Mouse (Mus musculus) inflammation-experienced regulatory T-cells, adult 6 months (primary cell): Measurements from ENCODE around the gene Me1. TPM values are rescaled to one million over a fixed set of nuclear protein-coding genes. Genes with fewer than 3 reads are reported as not detected.

Source experiments
- ATAC-seq: one replicate; pipeline ENCODE4 v1.8.0; 2017
- polyA plus RNA-seq, 3 experiments: library from polyadenylated mRNA; unstranded; fragments of 100-300 nt; shearing (Covaris generic); gene quantifications; one replicate each; pipeline ENCODE4 v1.2.1; 2017

The Me1 gene
- polyA plus RNA-seq, 3 experiments from 2014 or later, result 0.09 TPM; not detected in 2

GRCm38 (mm10) chr9:86592676-86593668, 102.8 kb downstream of the Me1 start:
- no peak for ATAC-seq

GRCm38 (mm10) chr9:86587019-86587795, 108.5 kb downstream of the Me1 start:
- ATAC-seq, result no peak

DNA sequence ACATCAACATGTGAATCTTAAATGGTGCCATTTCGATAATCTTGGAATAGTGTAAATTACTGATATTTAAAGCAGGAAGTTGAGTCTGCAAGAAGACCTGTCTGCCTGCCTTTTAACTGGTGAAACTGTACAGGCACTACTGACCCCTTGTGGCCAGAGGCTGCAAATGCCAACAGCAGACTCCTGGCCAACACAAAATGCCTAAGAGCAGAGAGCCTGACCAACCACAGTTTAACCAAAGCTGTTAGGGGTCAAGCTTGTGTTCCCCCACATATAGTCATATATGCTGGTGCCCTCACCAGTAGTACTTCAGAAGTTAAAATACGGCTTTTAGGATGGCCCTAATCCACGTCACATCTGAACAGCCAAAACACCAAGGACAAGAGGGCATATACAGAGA, 112.0 kb downstream of the Me1 start:
- peak; percentile 96 for ATAC-seq

DNA sequence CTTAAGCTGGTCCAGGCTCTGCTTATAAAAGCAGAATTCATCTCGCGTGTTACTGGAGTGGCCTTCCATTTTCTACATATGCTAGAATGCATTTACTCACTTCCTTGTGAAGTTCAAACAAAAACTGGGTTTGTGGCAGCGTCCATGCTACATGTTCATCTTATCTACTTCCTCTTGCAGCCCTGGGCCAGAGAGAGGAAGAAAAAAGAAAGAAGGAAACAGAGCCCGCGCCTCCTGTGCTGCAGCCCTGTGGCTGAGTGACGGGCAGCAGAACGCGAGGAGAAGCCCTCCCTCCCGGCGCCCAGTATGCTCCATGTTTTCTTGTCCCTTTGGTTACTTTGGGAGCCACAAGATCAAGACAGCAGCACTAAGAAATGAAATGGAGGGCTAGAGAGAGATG, 116.1 kb downstream of the Me1 start:
- ATAC-seq, result no peak

DNA sequence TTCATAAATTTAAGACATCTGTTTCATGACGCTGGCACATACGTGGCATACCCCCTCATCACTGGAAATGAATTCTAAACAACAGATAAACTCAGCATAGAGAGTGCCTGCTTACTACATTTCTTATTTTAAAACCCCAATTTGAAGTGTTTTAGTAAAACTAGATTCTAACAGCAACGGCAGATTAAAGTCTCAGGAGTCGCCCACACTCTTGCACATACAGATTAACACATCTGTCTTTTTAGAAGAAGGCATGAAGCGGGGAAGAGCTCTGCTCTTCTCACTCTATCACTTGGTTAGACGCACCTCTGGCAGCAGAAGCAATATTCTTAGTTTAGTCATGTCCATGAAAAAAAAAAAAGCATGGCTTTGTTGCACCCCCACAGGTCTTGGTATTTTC, 120.6 kb downstream of the Me1 start:
- no peak for ATAC-seq

- no peak for ATAC-seq
Measured at GRCm38 (mm10) chr9:86573616-86574303, 122.0 kb downstream of the Me1 start.

GRCm38 (mm10) chr9:86572636-86573291, 123.0 kb downstream of the Me1 start:
- peak; percentile 63 for ATAC-seq

DNA sequence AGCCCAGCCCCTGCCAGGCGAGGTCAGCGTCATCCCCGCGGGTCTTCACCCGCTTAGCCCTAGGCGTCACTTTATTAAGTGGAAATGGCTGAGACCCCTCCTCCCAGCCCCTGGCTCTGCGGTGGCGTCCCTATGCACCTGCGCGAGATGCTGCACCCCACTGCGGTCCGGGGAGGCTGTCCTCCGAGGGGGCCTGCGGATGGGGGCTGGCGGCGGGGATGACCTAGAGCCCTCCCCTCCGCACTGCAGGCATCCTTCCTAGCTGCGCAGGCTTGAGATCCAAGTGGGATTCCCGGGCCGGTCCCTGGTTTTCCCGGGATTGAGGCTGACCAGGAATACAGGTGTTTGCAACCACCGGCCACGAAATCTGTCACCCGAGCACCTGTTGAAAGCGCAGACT, 123.6 kb downstream of the Me1 start:
- peak; percentile 23 for ATAC-seq

- ATAC-seq, result peak; percentile 89
Measured at GRCm38 (mm10) chr9:86571540-86572135, 124.1 kb downstream of the Me1 start, which contains the start of the genes Pgm3 and Rwdd2a. TSS of gene Pgm3 (minus strand) at chr9:86571842. TSS of gene Rwdd2a (plus strand) at chr9:86571991.

- ATAC-seq, result no peak
Measured at GRCm38 (mm10) chr9:86570946-86571345, 124.8 kb downstream of the Me1 start.

DNA sequence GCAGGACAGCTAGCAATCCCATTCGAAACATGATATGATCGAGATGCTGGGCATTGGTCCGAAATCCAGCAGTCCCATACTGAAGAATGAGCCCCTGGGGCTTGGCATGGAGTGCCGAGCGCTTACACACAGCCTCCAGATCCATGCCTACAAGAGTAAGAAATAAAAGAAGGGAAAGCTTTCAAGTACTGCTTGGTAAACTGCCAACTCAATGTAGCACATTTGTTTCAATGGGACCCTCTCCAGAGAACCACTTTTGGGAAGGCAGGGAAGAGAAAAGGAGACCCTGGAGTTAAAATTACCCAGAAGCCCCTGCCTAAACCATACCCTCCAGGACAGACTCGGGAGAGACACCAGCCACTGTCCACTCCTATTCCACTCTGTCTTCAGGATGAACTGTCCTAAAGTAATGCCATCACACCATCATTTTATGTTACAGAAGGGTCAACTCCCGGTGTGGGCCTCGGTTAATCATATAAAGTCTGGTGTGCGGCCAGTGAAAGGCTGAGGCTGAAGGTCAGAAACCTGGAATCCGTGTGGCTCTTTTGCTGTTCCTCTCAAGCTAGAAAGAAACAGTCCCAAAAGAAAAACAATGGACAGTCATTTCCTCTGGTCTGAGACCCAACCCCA, 125.4 kb downstream of the Me1 start:
- ATAC-seq, result no peak

- ATAC-seq, result no peak
Measured at GRCm38 (mm10) chr9:86569314-86569910, 126.3 kb downstream of the Me1 start.

DNA sequence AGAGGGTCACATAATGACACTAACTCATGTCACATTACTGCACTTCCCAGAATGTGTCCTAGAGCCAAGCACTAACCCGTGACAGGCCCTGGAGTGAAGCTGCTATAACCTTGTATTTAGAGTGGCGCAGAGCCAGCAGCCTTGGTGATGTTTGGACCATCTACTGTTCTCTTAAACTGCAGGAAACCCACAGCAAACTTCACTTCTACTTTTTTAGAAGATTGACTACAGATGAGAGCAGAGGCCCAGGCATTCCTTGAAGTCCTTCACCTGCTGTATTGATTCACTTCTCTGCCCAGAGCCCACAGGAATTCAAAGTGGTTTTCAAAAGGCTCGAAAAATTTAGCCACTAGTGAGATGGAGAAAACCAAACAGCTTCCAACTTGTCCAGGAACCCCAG, 135.2 kb downstream of the Me1 start:
- no peak for ATAC-seq

GRCm38 (mm10) chr9:86554641-86555040, 141.1 kb downstream of the Me1 start:
- ATAC-seq, result no peak

DNA sequence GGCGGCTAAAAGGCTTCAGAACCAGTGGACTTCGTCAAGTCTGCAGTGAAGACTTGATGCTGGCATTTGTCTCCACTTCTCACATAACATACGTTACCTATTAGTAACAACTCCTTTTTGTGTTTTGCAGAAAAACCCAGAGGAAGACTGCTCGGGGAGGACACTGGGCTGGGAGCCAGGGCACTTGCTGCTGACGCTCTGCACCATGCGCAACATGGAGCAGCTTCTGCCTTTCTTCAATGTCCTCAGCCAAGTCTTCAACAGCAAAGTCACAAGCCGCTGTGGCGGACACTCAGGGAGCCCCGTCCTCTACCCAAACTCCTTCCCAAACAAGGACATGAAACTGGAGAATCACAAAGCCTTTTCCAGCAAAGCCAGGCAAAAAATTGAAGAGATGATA, 141.9 kb downstream of the Me1 start:
- ATAC-seq, result no peak

DNA sequence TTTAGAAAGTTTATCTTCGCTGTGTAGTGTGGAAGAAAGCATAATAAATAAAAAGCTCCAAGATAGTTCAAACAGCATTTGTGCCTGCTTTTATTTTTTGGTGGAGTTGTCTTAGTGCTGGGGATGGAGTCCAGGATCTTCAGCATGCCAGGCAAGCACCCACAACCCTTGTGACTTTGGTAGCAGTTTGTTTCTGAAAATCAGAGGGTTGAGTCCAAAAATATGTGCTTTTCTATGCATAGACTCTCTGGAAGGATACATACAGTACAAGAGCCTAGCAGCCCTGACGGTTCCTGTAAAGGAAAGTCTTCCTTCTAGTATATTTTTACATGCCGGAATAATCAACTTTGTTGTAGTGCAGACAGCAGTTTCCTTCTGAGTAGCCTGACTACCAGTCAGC, 145.0 kb downstream of the Me1 start:
- ATAC-seq, result no peak

DNA sequence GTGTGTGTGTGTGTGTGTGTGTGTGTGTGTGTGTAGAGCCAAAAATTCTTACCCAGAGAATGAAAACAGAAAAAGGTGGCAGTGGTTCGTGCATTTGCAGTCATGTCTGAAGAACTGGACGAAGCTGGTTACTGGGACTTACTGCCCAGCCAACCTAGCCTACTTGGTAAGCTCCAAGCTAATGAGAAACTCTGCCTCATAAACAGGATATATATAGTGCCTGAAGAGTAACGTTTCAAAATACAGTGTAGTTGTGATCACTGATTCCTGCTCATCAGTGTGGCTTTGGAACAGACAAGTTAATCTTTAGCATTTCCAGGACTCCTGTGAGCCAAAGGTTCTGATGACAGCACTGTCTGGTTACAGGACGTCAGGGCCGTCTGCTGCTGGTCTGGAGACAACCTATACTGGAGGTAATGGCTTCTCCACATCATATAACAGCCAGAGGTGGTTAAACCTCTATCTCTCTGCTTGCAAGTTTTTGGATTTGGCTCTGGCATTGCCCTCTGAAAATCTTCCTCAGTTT, 146.1 kb downstream of the Me1 start:
- no peak for ATAC-seq

GRCm38 (mm10) chr9:86544559-86544958, 151.2 kb downstream of the Me1 start:
- no peak for ATAC-seq

DNA sequence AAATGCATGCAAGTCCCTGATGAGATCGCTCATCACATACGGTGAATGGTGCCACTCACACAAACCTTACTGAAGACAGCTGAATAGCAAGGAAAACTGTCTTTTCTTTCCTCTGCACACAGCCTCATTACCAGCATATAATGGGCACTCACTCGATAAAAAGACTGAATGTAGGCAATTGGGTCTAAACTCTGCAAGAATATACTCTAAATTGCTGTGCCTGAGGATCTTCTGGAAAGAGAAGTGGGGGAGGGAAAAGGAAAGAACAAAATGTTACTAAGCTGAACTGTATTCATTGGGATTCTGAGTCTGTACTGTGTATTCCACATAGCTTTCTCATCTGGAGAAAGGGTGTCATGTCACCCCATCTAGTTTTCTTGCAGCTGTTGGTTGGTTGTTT, 152.3 kb downstream of the Me1 start:
- no peak for ATAC-seq

GRCm38 (mm10) chr9:86534071-86534470, 161.7 kb downstream of the Me1 start:
- ATAC-seq, result no peak
